Mouse (Mus musculus): ENCODE results near the gene Inhba.
A peak's percentile ranks its signal among the peaks of the same experiment; 100 is the strongest.

The Inhba gene

DNA sequence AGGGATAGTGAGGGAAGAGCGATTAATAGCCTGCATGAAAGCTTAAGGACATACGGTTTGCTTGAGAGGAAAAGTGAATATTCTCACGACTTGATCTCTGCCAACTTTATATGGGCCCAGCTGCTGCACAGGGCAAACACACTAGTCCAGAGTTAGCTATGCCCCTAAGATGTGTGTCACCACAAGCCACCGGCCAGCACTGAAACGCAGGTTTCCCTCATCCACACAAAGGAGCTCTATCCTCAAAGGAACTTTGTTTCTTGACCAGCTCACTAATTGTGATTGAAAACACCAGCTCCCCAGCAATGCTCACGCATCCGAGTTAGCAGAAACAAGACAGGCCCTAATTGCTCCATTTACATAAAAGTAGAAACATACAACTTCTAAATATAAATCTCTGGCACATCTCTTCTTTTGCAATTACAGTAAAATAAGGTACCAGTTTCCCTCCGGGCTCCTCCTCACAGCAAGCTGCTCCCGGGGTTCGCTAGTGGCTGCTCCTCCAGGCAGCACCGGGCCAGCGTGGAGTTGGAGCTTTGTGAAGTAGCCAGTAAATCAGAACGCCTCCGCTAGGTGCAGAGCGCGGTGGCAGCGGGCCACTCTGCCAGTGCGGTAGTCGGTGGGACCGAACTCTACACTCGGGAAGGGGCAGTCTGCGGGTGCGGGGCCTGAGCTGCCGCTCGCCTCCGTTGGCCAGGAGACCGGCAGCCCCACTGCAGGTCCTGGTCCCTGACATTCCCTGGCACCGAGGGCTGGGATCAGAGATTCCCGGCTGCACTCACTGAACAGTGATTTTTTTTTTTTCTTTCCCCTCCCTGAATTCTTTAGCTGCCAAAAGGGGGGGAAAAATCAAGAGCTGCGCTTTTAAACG lies at the start of gene Inhba:
Inhba (plus strand) TSS at position 480 of the 871 bp plus-strand sequence.
- DNase-seq = peak; percentile 35 to 43

DNA sequence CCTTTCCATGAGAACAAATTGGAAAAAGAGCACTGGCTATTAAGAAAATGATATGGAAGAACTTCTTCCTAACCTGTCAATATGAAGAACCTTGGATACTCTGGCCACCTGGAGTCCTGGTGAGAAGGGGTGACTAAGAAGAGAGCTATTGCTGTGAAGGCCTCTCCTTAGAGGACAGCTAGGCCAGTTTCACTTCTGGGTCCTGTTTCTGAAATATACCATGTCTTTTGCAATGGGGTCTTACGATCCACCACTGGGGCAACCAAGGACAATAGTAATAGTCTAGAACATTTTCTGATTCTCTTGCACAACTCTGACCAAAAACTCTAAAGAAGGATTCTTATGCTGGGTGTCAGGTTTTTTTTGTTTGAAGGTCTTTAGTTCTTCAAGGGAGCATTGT lies 35.1 kb upstream of the Inhba start:
- DNase-seq = no peak

DNA sequence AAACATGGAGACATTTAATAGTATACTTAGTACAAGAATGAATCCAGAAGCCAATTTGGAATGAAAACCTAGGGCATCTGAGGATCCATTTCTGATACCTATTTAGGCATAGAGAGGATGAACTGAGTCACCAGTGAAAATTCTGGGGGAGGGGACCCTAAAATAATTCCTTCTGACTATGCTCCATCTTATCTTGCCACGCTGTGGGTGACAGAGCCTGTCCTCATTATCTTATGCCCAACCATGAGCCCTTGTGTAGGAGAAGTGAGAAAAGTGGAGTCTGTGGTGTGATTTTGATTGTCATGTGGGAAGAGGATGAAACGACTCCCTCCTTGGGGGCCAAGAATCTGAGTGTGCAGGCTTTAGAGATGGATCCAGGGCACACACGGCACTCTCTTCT lies 32.1 kb upstream of the Inhba start:
- no peak for DNase-seq

DNA sequence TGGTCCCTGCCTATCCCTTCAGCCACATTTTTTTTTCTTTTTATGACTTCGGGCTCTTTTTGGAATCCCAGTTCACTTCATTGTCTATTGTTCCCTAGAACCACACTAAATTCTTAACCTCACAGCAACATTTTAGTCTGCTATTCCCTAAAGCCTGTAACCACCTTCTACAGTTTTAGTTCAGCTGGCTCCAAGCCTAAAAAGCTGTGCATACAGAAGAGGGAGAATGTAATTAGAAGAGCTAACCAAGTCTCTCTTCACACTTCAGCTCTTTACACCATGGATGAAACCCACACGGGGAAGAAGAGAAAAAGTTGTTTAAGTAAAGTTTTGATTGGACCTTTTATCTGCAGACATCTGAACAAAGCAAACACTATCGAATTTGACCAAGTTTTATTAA lies 29.6 kb upstream of the Inhba start:
- DNase-seq = no peak

- DNase-seq = no peak
These were observed 25.9 kb upstream of the Inhba start for GRCm38 (mm10) chr13:15985761-15986160.

DNA sequence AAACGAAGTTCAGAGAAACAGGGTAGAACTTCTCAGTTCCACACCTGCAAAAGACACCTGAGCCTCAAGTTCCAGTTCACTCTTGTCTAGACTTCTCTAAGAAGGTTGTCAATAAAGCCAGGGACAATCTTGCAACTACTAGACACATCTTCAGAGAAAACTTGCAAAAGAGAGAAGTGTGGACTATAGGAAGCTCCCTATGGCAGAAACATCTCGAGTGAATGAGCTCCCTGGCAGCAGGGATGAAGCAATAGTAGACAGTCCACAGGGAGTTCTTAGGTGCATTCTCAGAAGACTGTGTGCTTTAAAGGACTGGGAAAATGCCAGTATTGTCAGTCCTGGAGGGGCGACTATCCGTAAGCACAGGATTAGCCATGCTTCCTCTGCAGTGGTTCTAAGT lies 25.5 kb upstream of the Inhba start:
- DNase-seq = no peak

DNA sequence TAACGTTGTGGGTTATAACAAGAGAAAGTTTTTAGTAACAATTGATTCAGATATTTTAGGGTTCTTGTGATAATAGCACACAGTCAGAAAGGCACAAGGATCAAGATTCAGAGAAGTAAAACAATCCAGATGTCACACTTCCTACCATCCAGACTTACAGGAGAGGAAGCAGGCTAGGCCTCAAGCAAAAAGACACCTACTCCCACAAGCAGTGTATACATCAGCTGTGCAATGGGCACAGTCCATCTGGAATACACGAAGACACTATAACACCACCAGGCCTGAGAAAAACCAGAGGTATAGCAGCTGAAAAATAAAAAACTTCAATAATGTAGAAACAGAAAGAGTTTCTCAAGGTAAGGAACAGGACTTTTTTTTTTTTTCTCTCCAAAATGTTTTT lies 16.3 kb upstream of the Inhba start:
- no peak for DNase-seq

GRCm38 (mm10) chr13:16005517-16005916 lies 6.1 kb upstream of the Inhba start:
- peak in 1 of 2 experiments; percentile 65 for DNase-seq

- DNase-seq = no peak
These were observed 3.9 kb upstream of the Inhba start for GRCm38 (mm10) chr13:16007748-16008147.

DNA sequence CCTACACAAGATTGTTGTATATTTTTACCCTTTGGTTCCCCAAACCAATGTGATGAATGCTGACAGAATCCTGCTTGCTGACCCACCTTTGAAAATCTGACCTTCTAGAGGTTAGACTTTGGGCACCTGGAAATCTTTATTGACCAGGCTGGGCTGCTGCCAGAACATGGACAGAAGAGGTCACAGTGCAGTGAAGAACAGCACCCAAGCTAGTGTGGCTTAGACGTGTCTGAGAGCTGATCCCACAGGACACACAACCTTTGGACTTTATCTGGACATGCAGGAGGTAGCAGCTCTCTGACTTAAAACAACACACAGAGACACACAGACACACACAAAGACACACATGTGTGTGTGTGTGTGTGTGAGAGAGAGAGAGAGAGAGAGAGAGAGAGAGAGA lies 3.3 kb upstream of the Inhba start:
- DNase-seq = no peak

GRCm38 (mm10) chr13:16009766-16010465 lies 1.7 kb upstream of the Inhba start:
- DNase-seq = no peak

- no peak for DNase-seq
These were observed 1.1 kb upstream of the Inhba start for GRCm38 (mm10) chr13:16010586-16010985.

DNA sequence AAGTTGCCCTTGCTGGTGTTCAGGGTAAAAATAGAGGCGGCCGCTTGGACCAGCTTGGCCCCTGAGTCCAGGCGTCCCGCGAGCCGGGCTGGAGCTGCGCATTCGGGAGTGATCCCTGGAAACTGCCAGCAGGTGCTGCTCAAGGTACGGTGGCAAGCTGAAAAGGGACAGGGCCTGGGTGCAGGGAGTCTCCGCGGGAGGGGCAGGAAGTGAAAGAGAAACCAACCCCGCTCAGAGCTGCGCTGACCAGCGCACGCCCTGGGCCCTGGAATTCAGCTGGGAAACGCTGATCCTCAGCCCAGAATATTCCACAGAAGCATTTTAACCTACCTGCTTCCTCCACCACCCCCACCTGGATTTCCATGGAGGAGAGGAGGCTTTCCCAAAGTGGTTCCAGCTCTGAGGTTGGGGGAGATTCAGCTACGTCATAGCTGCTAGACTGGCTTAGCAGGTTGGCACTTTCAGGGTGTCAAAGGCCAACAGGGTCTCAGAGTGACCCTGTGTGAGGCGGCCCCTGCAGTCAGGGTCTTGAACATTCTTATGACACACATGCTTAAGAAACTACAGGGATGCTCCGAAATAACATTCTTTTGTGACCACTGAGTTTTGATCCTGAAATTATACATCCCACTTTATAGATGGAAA lies 714 bp downstream of the Inhba start:
- DNase-seq = peak; percentile 76 to 83

DNA sequence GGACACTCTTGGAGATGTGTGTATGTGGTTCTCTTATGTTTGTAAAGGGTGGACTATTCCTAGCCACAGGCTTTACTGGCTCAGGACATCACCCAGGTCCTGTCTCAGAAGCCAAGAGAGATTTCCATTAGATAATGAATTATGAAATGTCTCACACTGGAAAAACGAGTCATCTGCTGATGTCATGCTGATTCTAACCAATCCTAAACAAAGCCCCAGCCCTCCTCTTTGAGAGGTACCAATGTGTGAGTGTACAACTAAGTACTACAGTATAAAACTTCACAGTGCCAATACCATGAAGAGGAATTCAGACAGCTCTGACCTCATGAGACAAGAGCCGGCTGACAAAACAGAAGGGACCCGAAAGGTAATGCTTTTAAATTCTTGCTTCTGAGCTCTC lies 2.5 kb downstream of the Inhba start:
- no peak for DNase-seq

DNA sequence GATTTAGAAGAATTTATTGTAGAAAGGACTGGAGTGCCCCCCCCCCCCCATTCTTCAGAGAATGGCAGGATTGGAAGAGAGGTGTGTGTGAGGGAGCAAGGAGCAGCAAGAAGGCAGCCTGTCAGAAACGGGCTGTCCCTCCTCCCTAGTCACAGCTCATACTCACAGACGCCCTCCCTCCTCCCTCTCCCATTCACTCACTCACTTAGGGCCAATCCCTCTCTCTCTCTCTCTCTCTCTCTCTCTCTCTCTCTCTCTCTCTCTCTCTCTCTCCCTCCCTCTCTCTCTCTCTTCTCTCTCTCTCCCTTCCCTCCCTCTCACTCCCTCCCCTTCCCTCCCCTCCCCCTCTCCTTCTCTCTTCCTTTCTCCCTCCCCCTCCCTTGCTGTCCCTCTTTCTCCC lies 4.9 kb downstream of the Inhba start:
- DNase-seq = no peak

GRCm38 (mm10) chr13:16017338-16017737 lies 5.7 kb downstream of the Inhba start:
- no peak for DNase-seq

- DNase-seq = no peak
These were observed 6.1 kb downstream of the Inhba start for GRCm38 (mm10) chr13:16017777-16018176.

- no peak for DNase-seq
These were observed 7.3 kb downstream of the Inhba start for GRCm38 (mm10) chr13:16018807-16019510.

DNA sequence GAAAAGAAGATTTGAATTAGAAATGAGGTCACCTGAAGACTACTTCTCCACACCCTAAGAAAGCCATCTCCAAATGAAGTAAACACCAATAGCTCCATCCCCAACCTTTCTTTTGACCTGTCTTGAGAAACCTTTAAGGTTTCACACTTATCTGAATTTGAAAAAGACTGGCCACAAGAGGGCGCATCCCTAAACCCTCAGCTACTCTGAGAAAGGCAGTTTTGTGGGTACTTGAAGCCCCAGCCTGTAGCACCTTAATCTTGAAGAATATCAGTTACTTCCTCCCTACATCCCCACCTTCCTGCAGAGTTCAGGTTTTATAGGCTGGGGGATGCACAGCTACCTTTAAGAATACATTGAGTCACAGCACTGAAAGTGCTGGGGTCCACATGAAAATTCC lies 9.0 kb downstream of the Inhba start:
- peak; percentile 30 to 65 for DNase-seq

- DNase-seq = no peak
These were observed 9.5 kb downstream of the Inhba start for GRCm38 (mm10) chr13:16021181-16021580.

DNA sequence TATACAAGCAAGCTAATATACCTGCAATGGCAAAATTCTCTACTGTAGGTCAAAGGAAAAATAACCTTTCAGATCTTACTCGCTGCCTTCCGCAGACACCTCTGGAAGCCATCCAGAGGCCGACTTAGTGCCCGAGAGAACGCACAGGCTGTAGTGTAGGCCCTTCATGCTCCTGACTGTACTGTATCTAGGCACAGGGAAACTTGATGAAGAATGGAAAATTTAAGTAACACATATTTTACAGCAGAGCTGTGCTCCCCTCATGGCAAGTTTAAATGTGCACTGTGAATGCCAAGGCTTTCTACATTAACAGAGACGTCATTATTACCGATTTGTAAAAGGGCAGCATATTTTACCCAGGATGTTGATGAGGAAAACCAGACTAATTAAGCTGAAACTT lies 10.2 kb downstream of the Inhba start:
- DNase-seq = no peak

DNA sequence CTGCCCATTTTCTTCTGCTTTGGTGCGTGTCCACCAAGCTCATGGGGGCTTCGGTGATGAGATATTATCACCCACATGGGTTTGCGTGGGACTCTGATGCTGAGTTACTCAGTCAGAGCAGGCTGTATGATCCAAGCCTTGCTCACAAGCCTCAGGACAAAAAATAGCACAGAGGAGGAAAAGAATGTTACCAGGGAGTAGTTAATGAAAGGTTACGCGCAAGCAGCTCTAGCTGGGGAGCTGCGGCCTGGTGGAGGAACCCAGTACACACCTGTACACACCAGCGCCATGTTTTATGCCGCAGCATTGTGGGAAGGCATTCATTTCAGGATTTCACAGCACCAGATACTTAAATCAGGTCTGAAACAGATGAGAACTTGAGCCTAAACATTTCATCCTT lies 10.9 kb downstream of the Inhba start:
- no peak for DNase-seq

Data from kidney, postnatal 25 days (tissue).